Mouse (Mus musculus) adrenal gland, adult 8-10 months (tissue): ENCODE measurements around the gene Anxa8. TPM values are rescaled to one million over a fixed set of nuclear protein-coding genes. Genes with fewer than 3 reads are reported as not detected.

ENCODE experiments used
- DNase-seq: peaks from one replicate; pipeline ENCODE4 v3.0.0; 2022
- total RNA-seq, 4 experiments: library from RNA; stranded (reverse); gene quantifications; 2 replicates each; pipeline ENCODE4 v1.2.4; 2022

Gene Anxa8
- total RNA-seq, 4 experiments from 2014 or later = 1.2 to 3.1 (median 2.0) TPM

DNA sequence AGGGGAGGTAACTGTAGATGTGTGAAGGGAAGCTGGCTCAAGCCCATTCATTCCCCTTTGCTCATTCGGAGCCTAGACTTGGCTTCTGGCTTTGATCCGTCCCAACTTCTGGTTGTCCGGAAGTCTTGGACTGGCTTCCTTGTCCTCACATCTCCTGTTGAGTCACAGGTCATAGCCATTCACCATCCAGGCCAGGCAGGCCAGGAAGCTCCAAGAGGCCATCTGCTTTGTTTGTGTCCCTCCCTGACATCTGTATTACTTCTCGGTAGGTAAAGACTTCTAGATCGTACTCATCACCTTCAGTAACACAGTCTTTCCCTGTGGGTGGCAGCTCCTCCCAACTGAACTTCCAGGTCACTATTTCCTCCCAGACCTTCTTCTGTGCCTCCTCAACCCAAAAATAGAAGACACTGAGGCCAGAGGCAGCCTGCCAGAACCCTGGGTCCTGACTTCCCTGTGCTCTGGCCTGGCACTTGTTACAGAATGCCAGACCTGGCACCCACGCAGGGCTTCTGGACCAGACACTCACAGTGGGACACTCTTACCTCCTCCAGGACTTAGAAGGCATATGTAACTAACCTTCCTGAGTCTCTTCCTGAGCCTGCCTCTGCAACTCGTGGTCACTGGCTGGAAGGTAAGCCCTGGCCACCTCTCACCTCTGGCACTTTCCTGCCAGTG, 33.4 kb downstream of the Anxa8 start:
- no peak for DNase-seq

DNA sequence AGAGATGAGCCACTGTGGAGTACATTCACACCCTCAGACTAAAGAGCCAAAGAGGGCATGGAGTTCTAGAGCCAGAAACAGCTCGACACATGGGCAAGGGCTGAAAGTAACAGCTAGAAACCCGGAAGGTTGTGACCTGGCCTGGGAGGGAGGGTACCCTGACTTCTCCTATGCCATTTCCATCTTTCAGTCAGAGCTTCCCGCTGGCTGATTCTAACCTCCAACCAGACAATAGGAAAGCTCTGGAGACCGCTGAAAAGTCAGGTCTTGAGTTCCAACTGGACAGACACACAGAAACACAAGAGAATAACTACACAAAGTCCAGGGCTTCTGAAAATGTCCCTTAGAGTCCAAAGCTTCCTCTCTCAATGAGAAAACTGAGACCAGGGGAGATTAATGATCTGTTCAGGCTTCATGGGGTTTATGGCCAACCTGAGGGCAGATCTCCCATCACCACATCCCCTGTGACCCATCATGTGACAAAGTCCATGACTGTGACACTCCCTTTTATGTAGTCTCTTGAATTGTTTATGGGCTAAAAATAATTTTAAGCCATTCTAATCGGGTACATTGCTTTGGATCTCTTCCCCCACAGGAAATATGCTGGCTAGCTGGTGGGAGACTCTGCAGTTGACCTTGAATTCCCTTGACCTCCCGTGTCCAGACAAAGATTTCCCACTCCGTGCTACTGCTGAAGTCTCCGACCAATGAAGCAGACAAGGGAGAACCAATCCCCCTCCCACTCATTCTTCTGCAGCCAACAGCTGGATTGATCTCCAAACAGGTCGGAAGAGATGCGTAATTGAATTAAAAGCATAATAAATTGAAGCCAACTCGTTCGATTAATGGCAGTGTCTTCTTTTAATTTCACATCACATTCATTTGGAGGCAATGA, 34.5 kb downstream of the Anxa8 start:
- DNase-seq = no peak

DNA sequence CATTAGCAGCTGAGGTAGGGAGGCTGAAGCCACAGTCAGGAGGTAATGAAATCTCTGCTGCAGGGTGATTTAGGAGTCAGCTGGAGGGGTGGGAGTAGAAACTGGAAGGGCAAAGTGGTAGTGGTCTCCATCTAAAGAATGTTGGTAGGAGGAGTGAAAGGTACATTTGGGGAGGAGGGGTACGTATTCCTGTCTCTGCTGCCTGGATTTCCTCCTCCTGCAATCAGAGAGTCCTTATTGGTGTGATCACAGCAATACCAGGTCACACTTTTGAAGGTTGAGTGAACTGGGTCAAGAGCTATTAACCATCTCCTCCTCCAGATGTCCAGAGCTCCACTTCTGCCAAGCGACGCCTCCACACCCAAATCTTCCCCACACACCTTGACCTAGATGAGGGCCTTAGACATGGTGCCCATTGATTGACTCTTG, 35.2 kb downstream of the Anxa8 start:
- DNase-seq = no peak

DNA sequence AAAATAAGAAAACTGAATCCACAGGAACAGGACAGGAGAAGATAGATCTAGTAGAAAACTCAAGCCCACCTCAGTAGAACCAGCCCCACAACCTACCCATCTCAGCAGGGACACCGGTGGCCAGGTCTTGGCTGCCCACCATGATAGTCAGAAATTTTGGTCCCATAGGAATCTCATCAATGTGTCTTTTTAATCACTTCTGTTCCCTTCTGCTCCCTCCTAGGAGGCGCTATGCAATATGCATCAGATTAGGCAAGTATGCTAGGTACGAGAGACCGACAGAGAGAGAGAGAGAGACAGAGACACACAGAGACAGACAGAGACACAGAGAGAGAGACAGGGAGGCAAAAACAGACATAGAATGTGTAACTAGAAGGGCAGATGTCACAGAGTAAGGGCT, 35.9 kb downstream of the Anxa8 start:
- no peak for DNase-seq

- DNase-seq = no peak
Observed at GRCm38 (mm10) chr14:34131216-34131615, 45.4 kb downstream of the Anxa8 start.

DNA sequence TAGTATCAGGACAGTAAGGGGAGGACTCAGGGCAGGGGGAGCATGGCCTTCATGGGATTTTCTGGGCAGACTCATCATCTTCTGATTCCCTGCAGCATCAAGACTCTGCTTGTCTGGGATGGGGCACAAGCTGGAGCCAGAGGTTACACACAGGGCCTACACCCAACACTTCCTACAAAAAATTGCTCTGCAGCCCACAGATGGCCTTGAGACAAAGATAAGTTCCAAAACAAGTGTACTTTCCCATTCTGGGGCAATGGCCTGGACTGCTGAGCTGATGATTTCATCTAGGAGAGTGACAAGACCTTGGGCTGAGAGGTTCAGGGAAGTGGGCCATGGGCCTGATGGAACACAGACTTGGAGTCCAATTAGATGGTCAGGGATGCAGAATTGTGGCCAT, 49.6 kb downstream of the Anxa8 start:
- peak; percentile 38 for DNase-seq

GRCm38 (mm10) chr14:34139671-34140664, 54.2 kb downstream of the Anxa8 start:
- no peak for DNase-seq

DNA sequence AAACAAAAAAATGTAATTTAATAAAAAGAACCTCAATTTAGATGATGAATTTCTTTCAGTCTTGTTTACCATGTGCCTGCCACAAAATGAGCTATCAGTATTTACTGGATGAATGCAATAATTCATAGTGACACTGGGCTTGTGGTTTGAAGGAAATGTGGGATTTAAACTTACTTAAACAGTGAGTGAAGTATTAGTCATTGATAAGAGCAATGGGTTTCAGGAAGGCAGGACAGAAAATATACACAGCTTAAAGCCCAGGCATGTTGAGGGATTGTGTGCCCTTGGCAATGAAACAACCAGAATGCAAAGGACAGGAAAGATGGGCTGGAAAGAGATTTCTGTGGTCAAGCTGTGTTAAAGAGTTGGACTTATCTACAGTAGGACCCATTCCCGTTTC, 56.5 kb downstream of the Anxa8 start:
- DNase-seq = no peak

DNA sequence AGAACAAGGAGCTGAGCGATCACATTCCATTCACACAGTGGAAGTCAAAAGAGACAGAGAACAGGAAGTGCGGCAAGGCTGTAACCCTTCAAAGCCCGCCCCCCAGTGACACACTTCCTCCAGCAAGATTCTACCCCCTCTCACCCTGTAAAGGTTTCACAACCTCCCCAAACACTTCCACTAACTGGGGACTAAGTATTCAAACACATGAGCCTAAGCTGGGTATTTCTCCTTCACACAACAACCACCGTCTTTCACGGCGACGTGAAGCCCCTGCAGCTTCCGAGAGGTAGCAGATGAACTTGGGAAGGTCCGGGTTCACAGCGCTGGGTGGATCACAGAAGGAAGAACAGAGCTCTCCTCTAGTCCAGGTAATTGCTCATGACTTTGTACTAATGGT, 57.1 kb downstream of the Anxa8 start:
- DNase-seq = no peak

Other genes starting within 250 kb of the Anxa8 start
- 10 to 100 TPM in 3 of 4 experiments, 1 to 10 TPM in 1; 9.9 to 18.5 (median 13.3) TPM for gene Gdf10, start 162.4 kb upstream of the Anxa8 start, total RNA-seq
- gene Gdf2, start 144.9 kb upstream of the Anxa8 start, total RNA-seq = not detected
- not detected for gene Rbp3, start 132.0 kb upstream of the Anxa8 start, total RNA-seq
- under 1 TPM in 3 of 4 experiments, not detected in 1; 0.07 to 0.22 (median 0.08) TPM for gene Zfp488, start 107.2 kb upstream of the Anxa8 start, total RNA-seq
- gene Gm30083, start 70.8 kb upstream of the Anxa8 start, total RNA-seq = not detected
- under 1 TPM in 3 of 4 experiments, not detected in 1; 0.13 to 0.58 (median 0.38) TPM for gene Gm5460, start 69.2 kb upstream of the Anxa8 start, total RNA-seq
- not detected for gene Antxrl, start 33.3 kb upstream of the Anxa8 start, total RNA-seq
- gene A630023A22Rik, start 16.8 kb downstream of the Anxa8 start, total RNA-seq = not detected
- under 1 TPM in 1 of 4 experiments, not detected in 3; 0.07 TPM for gene Npy4r, start 66.5 kb downstream of the Anxa8 start, total RNA-seq
- 1 to 10 TPM; 3.6 to 7.1 (median 4.7) TPM for gene Gprin2, start 115.7 kb downstream of the Anxa8 start, total RNA-seq
- gene Syt15, start 133.6 kb downstream of the Anxa8 start, total RNA-seq = under 1 TPM; 0.15 to 0.38 (median 0.30) TPM
- gene Shld2, start 224.5 kb downstream of the Anxa8 start, total RNA-seq = 10 to 100 TPM; 11.3 to 13.5 (median 12.6) TPM
- gene Glud1, start 224.7 kb downstream of the Anxa8 start, total RNA-seq = 100 to 1,000 TPM; 213 to 238 (median 225) TPM